16 mouse cellular contexts compared by ENCODE assay signal in genomic region chr16:91191663-91192237, GRCm38 (mm10). TPM values are rescaled to one million over a fixed set of nuclear protein-coding genes. Genes with fewer than 3 reads are reported as not detected.
DNase-seq lines count a peak whose midpoint lies in the region; ATAC-seq lines count a peak whose summit lies in the region.
"Had no signal": no experiment of that assay in that cellular context is flagged by ENCODE, and none has a peak within 500 bp of the region (broad histone marks: within the 10 kb centered on the region; RNA-seq: fewer than 3 reads in every experiment).

No protein-coding gene starts in this region.

- WGBS in neural tube, embryonic 13.5 days, result 39% methylated on average over 9 of the region's 9 CpGs
- 54% methylated on average over 9 of the region's 9 CpGs for WGBS in midbrain, embryonic 15.5 days
- 80% methylated on average over 9 of the region's 9 CpGs for WGBS in heart, embryonic 11.5 days (ENCODE audit: insufficient replicate concordance)

- DNase-seq in neural tube, embryonic 10.5 days (ENCODE audit: extremely low spot score, low spot score), result no peak
- peak; percentile 66 for DNase-seq in layer of hippocampus, adult 9-11 months
- DNase-seq in gastrocnemius, postnatal 25 days, result no peak
- no peak for DNase-seq in thymus, postnatal 25 days
- no peak for DNase-seq in thymus, postnatal 0 days (ENCODE audit: low spot score)
- DNase-seq: adrenal gland, postnatal 36 days; heart, postnatal 14 days; lung, embryonic 14.5 days; thymus, postnatal 36 days had no signal

- no peak overlapping the region for H3K4me2 ChIP-seq in neural tube, embryonic 13.5 days
- no peak overlapping the region for H3K4me2 ChIP-seq in midbrain, embryonic 15.5 days
- H3K4me2 ChIP-seq in heart, embryonic 11.5 days, result no peak overlapping the region
- H3K4me2 ChIP-seq: limb, embryonic 12.5 days; lung, embryonic 14.5 days had no signal

- ATAC-seq in neural tube, embryonic 13.5 days (ENCODE audit: low read depth), result peak; percentile 66
- peak; percentile 72 for ATAC-seq in midbrain, embryonic 15.5 days (replicated peaks)
- no peak for ATAC-seq in heart, embryonic 11.5 days (replicated peaks; ENCODE audit: insufficient number of reproducible peaks, low FRiP score, low TSS enrichment)

- no peak overlapping the region for H3K9ac ChIP-seq in neural tube, embryonic 13.5 days
- no peak overlapping the region for H3K9ac ChIP-seq in midbrain, embryonic 15.5 days
- H3K9ac ChIP-seq in heart, embryonic 11.5 days (ENCODE audit: low read depth, low read length), result no peak overlapping the region
- H3K9ac ChIP-seq: limb, embryonic 12.5 days; lung, embryonic 14.5 days had no signal

- H3K36me3 ChIP-seq in neural tube, embryonic 13.5 days, result no peaks in the 10 kb centered on the region
- no peaks in the 10 kb centered on the region for H3K36me3 ChIP-seq in midbrain, embryonic 15.5 days (replicated peaks)
- H3K36me3 ChIP-seq in heart, embryonic 11.5 days (ENCODE audit: control insufficient read depth, insufficient read depth, low read length), result no peaks in the 10 kb centered on the region
- H3K36me3 ChIP-seq: limb, embryonic 12.5 days had no signal

- no peak overlapping the region for H3K27ac ChIP-seq in neural tube, embryonic 13.5 days (replicated peaks)
- H3K27ac ChIP-seq in midbrain, embryonic 15.5 days, result no peak overlapping the region; the same call in 1 of the 2 replicates
- no peak overlapping the region for H3K27ac ChIP-seq in heart, embryonic 11.5 days (ENCODE audit: low read depth, low read length)
- H3K27ac ChIP-seq: limb, embryonic 12.5 days had no signal

- peaks cover 92% of the 10 kb centered on the region for H3K27me3 ChIP-seq in neural tube, embryonic 13.5 days
- H3K27me3 ChIP-seq in midbrain, embryonic 15.5 days (replicated peaks), result peaks cover 21% of the 10 kb centered on the region; the same call in 1 of the 2 replicates
- H3K27me3 ChIP-seq in heart, embryonic 11.5 days (ENCODE audit: control insufficient read depth, insufficient read depth, low read length), result no peaks in the 10 kb centered on the region

- H3K4me3 ChIP-seq in neural tube, embryonic 13.5 days, result no peak overlapping the region
- no peak overlapping the region for H3K4me3 ChIP-seq in midbrain, embryonic 15.5 days
- no peak overlapping the region for H3K4me3 ChIP-seq in heart, embryonic 11.5 days (ENCODE audit: low read depth, low read length)
- H3K4me3 ChIP-seq: limb, embryonic 12.5 days had no signal

- peaks cover 2% of the 10 kb centered on the region for H3K9me3 ChIP-seq in neural tube, embryonic 13.5 days
- no peaks in the 10 kb centered on the region for H3K9me3 ChIP-seq in midbrain, embryonic 15.5 days
- H3K9me3 ChIP-seq in heart, embryonic 11.5 days (replicated peaks; ENCODE audit: control insufficient read depth, low read length), result no peaks in the 10 kb centered on the region

- H3K4me1 ChIP-seq in neural tube, embryonic 13.5 days (replicated peaks), result peaks cover 20% of the 10 kb centered on the region
- peaks cover 10% of the 10 kb centered on the region; the same call in 1 of the 2 replicates for H3K4me1 ChIP-seq in midbrain, embryonic 15.5 days
- H3K4me1 ChIP-seq in heart, embryonic 11.5 days (ENCODE audit: control insufficient read depth, insufficient read depth, low read length), result no peaks in the 10 kb centered on the region

RNA-seq across cellular contexts. Expression of gene Olig2, which starts 33.5 kb away (rescaled TPM):
- 4.5 and 4.6 TPM in 2 replicates for polyA plus RNA-seq in neural tube, embryonic 13.5 days (2015; fragmentation: Nextera tagmentation; extraction: Ambion mirVana)
- polyA plus RNA-seq in midbrain, embryonic 15.5 days (2015; fragmentation: Nextera tagmentation; extraction: Ambion mirVana), result 10.4 and 10.7 TPM in 2 replicates
- not detected for total RNA-seq in gastrocnemius, postnatal 25 days (2021)
- polyA plus RNA-seq in thymus, postnatal 0 days (2015; fragmentation: Nextera tagmentation; extraction: Ambion mirVana), result 0.05 TPM in 1 of 2 replicates, not detected in the other
- 0.06 TPM in 1 of 2 replicates, not detected in the other for polyA plus RNA-seq in heart, embryonic 11.5 days (2014; fragmentation: Nextera tagmentation; extraction: Ambion mirVana)
- total RNA-seq: adrenal gland, postnatal 36 days; gastrocnemius, postnatal 4 days; heart, postnatal 14 days; megakaryocyte-erythroid progenitor cell, adult 5-6 weeks had no signal
- polyA plus RNA-seq: kidney, embryonic 14.5 days; limb, embryonic 12.5 days; lung, embryonic 14.5 days had no signal
